Mouse (Mus musculus): ENCODE data around the gene Gsta4. TPM values are rescaled to one million over a fixed set of nuclear protein-coding genes. Genes with fewer than 3 reads are reported as not detected.
A peak's percentile ranks its signal among the peaks of the same experiment; 100 is the strongest.
"Not testable (repeated sequence)": the region's sequence is repeated elsewhere in the genome, so short reads cannot be mapped to it uniquely, and the experiment has no call there.

The Gsta4 gene
- 12.6 and 14.8 TPM in 2 replicates for total RNA-seq (2014; rRNA removed)
- polyA plus RNA-seq (2015; fragmentation: Nextera tagmentation; extraction: Ambion mirVana) = 28.8 and 31.0 TPM in 2 replicates

DNA sequence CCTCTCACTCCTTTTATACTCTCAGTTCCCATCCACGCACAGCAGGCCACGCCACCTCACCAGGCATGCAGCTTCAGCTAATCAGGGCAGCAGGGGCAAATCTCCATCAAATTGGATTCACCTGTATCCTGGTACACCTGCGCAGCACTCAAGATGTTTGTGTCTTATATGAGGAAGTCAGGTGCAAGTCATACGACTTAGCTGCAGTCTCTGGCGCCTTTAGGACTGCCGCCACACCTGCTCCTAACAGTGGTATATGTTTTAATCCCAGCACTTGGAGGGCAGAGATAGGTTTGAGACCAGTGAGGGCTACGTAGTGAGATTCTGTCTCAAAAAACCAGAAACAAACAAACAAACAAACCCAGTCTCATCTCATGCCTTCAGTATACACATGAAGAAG lies at the start of gene Gsta4:
TSS of gene Gsta4 (plus strand) at position 301 of the 400 bp plus-strand sequence.
- not testable (repeated sequence) for H3K27me3 ChIP-seq (ENCODE audit: insufficient read depth, low read length); H3K4me2 ChIP-seq (ENCODE audit: low read depth); ATAC-seq; H3K4me1 ChIP-seq (ENCODE audit: insufficient read depth); DNase-seq; H3K36me3 ChIP-seq (ENCODE audit: insufficient read depth); H3K9me3 ChIP-seq (ENCODE audit: low read length); H3K4me3 ChIP-seq (ENCODE audit: low read depth, low read length); H3K9ac ChIP-seq; H3K27ac ChIP-seq (ENCODE audit: low read depth, low read length)
- WGBS = 97% methylated on average over 4 of the region's 7 CpGs

DNA sequence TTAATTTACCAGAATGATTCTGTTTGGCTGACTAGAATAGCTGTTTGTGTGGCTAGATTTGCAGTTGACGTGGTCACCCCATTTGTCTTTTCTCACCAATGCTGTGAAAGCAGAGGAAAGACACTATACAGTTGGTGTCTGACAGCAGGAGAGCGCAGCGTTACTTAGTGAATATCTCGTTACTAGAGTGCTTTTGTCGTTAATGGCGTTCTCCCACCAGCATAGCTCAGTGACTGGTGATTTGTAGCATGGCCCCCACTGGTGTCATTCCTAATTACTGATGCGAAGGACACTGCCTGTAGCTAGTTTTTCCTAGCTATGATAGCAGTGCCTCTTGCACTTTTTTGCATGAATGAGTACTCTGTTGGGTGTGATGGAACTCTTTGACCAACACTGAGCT lies 46.9 kb upstream of the Gsta4 start:
- Histone ChIP-seq H3K27ac (ENCODE audit: low read depth, low read length) (no peak overlapping the region), H3K9me3 (ENCODE audit: low read length) (no peaks in the 10 kb centered on the region), H3K4me2 (ENCODE audit: low read depth) (no peak overlapping the region), H3K4me3 (ENCODE audit: low read depth, low read length) (no peak overlapping the region), H3K4me1 (ENCODE audit: insufficient read depth) (no peaks in the 10 kb centered on the region), H3K36me3 (ENCODE audit: insufficient read depth) (peaks cover 45% of the 10 kb centered on the region), H3K27me3 (ENCODE audit: insufficient read depth, low read length) (no peaks in the 10 kb centered on the region), H3K9ac (no peak overlapping the region)
- no peak for TF ChIP-seq CTCF (IDR thresholded peaks at IDR 0.05; ENCODE audit: low read depth)
- ATAC-seq = no peak
- WGBS = 38% methylated on average over 7 of the region's 7 CpGs
- DNase-seq = no peak

DNA sequence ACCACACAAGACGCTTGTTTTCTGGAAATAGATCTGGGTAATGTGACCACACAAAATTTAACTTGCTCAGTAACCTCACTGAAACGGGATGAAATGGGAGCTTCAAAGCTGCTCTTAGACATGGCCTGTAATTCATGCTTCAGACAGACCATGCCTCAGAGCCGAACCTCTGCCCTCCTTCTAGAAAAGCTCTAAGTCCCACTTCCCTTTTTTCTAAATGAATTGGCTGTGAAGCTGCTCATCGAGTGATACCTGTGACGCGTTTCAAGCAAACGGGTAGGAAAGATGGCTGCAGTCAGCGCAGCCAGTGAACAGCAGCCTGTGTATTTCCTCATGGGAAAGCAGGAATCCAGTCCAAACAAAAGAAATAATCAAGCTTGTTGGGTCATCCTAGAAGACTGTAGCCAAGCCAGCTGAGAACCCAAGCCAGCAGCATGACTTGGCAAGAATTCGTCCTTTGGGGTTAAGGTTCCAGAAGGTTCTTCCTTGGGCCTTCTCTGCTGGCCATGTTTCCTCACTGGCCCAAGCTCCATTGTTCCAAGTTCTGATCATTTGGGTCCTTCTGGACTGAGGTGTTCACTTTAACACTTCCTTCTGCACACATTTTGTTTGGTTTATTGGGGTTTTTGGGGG lies 44.4 kb upstream of the Gsta4 start:
- H3K36me3 ChIP-seq (ENCODE audit: insufficient read depth) = peaks cover 44% of the 10 kb centered on the region
- 90% methylated on average over 9 of the region's 9 CpGs for WGBS

DNA sequence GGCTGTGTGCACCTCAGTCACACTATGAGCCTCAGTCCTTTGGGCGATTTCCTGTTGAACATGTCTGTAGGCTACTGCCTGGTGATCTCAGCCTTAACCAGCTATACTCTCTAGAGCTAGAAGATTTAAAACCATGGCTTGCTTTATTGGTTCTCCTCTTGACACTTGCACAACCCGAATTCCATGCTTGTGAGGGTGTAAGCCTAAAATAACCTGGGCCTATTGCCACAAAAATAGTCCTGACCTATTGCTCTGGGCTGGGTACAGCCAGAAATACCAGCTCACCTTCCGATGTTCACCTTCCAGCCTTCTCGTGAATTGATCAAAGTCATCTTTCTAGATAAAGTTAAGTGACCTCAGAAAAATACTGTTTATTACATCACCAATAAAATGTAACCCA lies 43.1 kb upstream of the Gsta4 start:
- no peak overlapping the region for H3K4me2 ChIP-seq (ENCODE audit: low read depth)
- TF ChIP-seq CTCF (IDR thresholded peaks at IDR 0.05; ENCODE audit: low read depth) = no peak
- no peaks in the 10 kb centered on the region for H3K4me1 ChIP-seq (ENCODE audit: insufficient read depth)
- no peaks in the 10 kb centered on the region for H3K9me3 ChIP-seq (ENCODE audit: low read length)
- H3K36me3 ChIP-seq (ENCODE audit: insufficient read depth) = peaks cover 43% of the 10 kb centered on the region
- ATAC-seq (no peak), DNase-seq (no peak)
- H3K27me3 ChIP-seq (ENCODE audit: insufficient read depth, low read length) = no peaks in the 10 kb centered on the region
- no peak overlapping the region for H3K9ac ChIP-seq
- WGBS = 96% methylated on average over 4 of the region's 4 CpGs
- no peak overlapping the region for H3K4me3 ChIP-seq (ENCODE audit: low read depth, low read length)
- H3K27ac ChIP-seq (ENCODE audit: low read depth, low read length) = no peak overlapping the region

More for the DNA sequence above, 44.4 kb upstream of the Gsta4 start:
- H3K9me3 ChIP-seq (ENCODE audit: low read length) = no peaks in the 10 kb centered on the region
- no peak overlapping the region for H3K4me2 ChIP-seq (ENCODE audit: low read depth)
- no peak for TF ChIP-seq CTCF (IDR thresholded peaks at IDR 0.05; ENCODE audit: low read depth)
- no peak for ATAC-seq
- no peak for DNase-seq
- H3K27ac ChIP-seq (ENCODE audit: low read depth, low read length) = no peak overlapping the region
- no peak overlapping the region for H3K4me3 ChIP-seq (ENCODE audit: low read depth, low read length)
- H3K9ac ChIP-seq = no peak overlapping the region
- no peaks in the 10 kb centered on the region for H3K4me1 ChIP-seq (ENCODE audit: insufficient read depth)
- no peaks in the 10 kb centered on the region for H3K27me3 ChIP-seq (ENCODE audit: insufficient read depth, low read length)

DNA sequence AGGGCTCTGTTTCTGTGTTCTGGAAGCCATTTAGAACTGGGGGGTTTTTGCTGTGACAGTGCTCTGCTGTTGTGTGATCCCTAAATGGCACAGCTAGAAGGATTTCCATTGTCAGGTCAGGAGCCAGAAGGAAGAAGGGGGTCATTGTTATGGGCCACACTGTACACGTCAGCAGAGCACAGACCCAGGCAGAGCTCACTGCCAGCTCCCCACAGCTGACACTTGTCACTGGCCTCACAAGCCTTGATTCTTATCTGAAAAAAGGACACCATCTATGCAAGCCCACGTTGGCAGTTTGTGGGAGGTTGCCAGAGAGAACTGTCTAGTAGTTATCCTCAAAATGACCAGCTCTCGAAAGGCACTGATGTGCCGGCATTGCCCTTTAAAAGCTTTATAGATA lies 36.5 kb upstream of the Gsta4 start:
- Histone ChIP-seq H3K4me3 (ENCODE audit: low read depth, low read length) (no peak overlapping the region), H3K27ac (ENCODE audit: low read depth, low read length) (no peak overlapping the region), H3K4me2 (ENCODE audit: low read depth) (no peak overlapping the region), H3K27me3 (ENCODE audit: insufficient read depth, low read length) (no peaks in the 10 kb centered on the region), H3K9ac (no peak overlapping the region), H3K4me1 (ENCODE audit: insufficient read depth) (no peaks in the 10 kb centered on the region), H3K36me3 (ENCODE audit: insufficient read depth) (peaks cover 63% of the 10 kb centered on the region), H3K9me3 (ENCODE audit: low read length) (no peaks in the 10 kb centered on the region)
- WGBS = 49% methylated on average over 4 of the region's 4 CpGs
- TF ChIP-seq CTCF (IDR thresholded peaks at IDR 0.05; ENCODE audit: low read depth) = no peak
- ATAC-seq (peak; percentile 50), DNase-seq (no peak)

- Histone ChIP-seq H3K4me1 (ENCODE audit: insufficient read depth) (no peaks in the 10 kb centered on the region), H3K9ac (no peak overlapping the region), H3K4me2 (ENCODE audit: low read depth) (no peak overlapping the region), H3K27me3 (ENCODE audit: insufficient read depth, low read length) (no peaks in the 10 kb centered on the region), H3K9me3 (ENCODE audit: low read length) (no peaks in the 10 kb centered on the region), H3K4me3 (ENCODE audit: low read depth, low read length) (no peak overlapping the region), H3K36me3 (ENCODE audit: insufficient read depth) (peaks cover 63% of the 10 kb centered on the region), H3K27ac (ENCODE audit: low read depth, low read length) (0 out of 2 replicates have a peak overlapping the region, but pooled peaks have one; percentile 5)
- WGBS = 72% methylated on average over 6 of the region's 6 CpGs
- no peak for TF ChIP-seq CTCF (IDR thresholded peaks at IDR 0.05; ENCODE audit: low read depth)
- 0 out of 2 replicates have a peak, but pooled peaks have one; percentile 24 for ATAC-seq
- no peak for DNase-seq
These were observed 35.9 kb upstream of the Gsta4 start for GRCm38 (mm10) chr9:78146627-78147026.

- H3K27me3 ChIP-seq (ENCODE audit: insufficient read depth, low read length) = no peaks in the 10 kb centered on the region
- ATAC-seq (no peak), DNase-seq (no peak)
- peaks cover 58% of the 10 kb centered on the region for H3K36me3 ChIP-seq (ENCODE audit: insufficient read depth)
- H3K9ac ChIP-seq = no peak overlapping the region
- WGBS = 94% methylated on average over 6 of the region's 6 CpGs
- H3K9me3 ChIP-seq (ENCODE audit: low read length) = no peaks in the 10 kb centered on the region
- no peak for TF ChIP-seq CTCF (IDR thresholded peaks at IDR 0.05; ENCODE audit: low read depth)
- no peak overlapping the region for H3K4me3 ChIP-seq (ENCODE audit: low read depth, low read length)
- H3K27ac ChIP-seq (ENCODE audit: low read depth, low read length) = no peak overlapping the region
- no peak overlapping the region for H3K4me2 ChIP-seq (ENCODE audit: low read depth)
- no peaks in the 10 kb centered on the region for H3K4me1 ChIP-seq (ENCODE audit: insufficient read depth)
These were observed 34.4 kb upstream of the Gsta4 start for GRCm38 (mm10) chr9:78148149-78148548.

- not testable (repeated sequence) for H3K9ac ChIP-seq; H3K27me3 ChIP-seq (ENCODE audit: insufficient read depth, low read length); DNase-seq; H3K27ac ChIP-seq (ENCODE audit: low read depth, low read length); ATAC-seq; H3K4me3 ChIP-seq (ENCODE audit: low read depth, low read length); H3K4me2 ChIP-seq (ENCODE audit: low read depth); H3K9me3 ChIP-seq (ENCODE audit: low read length); H3K4me1 ChIP-seq (ENCODE audit: insufficient read depth)
- 93% methylated on average over 2 of the region's 2 CpGs for WGBS
- peaks cover 56% of the 10 kb centered on the region for H3K36me3 ChIP-seq (ENCODE audit: insufficient read depth)
These were observed 32.8 kb upstream of the Gsta4 start for GRCm38 (mm10) chr9:78149770-78150169.
